Mouse (Mus musculus): Measurements from ENCODE around the gene Gal3st3.

Gene Gal3st3

GRCm38 (mm10) chr19:5297903-5298800, at the start of gene Gal3st3:
Gal3st3 (plus strand) TSS chr19:5298331.
- no peak for DNase-seq (ENCODE audit: low spot score)

- no peak for DNase-seq (ENCODE audit: low spot score)
Measured at GRCm38 (mm10) chr19:5257140-5257539, 41.0 kb upstream of the Gal3st3 start.

- no peak for DNase-seq (ENCODE audit: low spot score)
Measured at GRCm38 (mm10) chr19:5267015-5267414, 31.1 kb upstream of the Gal3st3 start.

- no peak for DNase-seq (ENCODE audit: low spot score)
Measured at GRCm38 (mm10) chr19:5268017-5268416, 30.1 kb upstream of the Gal3st3 start.

- no peak for DNase-seq (ENCODE audit: low spot score)
Measured at GRCm38 (mm10) chr19:5268875-5269274, 29.3 kb upstream of the Gal3st3 start.

DNA sequence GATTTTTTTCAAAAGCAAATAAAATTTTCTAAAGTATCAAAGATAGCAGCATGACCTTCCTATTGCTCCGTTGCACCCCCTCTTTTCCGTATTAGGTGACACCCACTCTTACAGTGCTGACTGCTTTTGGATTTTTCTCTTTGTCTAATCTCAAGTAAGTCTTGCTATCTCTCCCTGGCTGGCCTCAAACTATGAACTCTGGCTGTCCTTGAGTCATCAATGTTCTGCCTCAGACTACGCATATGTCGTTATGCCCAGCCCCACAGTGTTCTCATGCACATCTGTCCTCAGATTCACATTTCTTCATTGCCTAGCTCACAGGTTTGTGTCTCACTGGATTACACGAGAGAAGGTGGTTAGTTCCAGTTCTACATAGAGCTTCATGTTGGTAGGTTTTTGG, 28.7 kb upstream of the Gal3st3 start:
- DNase-seq (ENCODE audit: low spot score) = no peak

GRCm38 (mm10) chr19:5271430-5271829, 26.7 kb upstream of the Gal3st3 start:
- no peak for DNase-seq (ENCODE audit: low spot score)

GRCm38 (mm10) chr19:5272326-5272795, 25.8 kb upstream of the Gal3st3 start:
- peak; percentile 40 for DNase-seq (ENCODE audit: low spot score)

GRCm38 (mm10) chr19:5272801-5273733, 25.1 kb upstream of the Gal3st3 start, which contains the start of gene Pacs1:
Pacs1 (minus strand) TSS chr19:5273119.
- peak; percentile 86 for DNase-seq (ENCODE audit: low spot score)

- no peak for DNase-seq (ENCODE audit: low spot score)
Measured at GRCm38 (mm10) chr19:5273916-5274315, 24.2 kb upstream of the Gal3st3 start.

DNA sequence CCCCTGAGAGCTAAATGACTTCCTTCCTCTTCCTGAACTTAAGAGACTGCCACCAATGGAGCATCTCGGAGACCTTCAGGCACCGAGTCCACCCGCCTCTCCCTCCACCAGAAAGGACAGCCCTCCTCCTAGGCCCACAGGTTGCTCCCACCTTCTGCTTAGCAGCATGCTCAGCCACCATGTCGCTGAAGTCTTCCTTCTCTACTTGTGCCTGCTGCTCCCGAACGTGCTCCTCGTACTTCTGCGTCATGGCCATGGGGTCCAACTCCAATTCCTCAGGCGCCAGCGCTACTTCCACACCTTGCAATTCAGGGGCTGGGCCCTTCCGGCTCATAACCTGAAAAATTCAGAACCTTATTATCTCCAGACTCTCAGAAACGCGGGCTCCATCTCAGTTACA, 23.5 kb upstream of the Gal3st3 start:
- no peak for DNase-seq (ENCODE audit: low spot score)

- no peak for DNase-seq (ENCODE audit: low spot score)
Measured at GRCm38 (mm10) chr19:5275736-5276135, 22.4 kb upstream of the Gal3st3 start.

DNA sequence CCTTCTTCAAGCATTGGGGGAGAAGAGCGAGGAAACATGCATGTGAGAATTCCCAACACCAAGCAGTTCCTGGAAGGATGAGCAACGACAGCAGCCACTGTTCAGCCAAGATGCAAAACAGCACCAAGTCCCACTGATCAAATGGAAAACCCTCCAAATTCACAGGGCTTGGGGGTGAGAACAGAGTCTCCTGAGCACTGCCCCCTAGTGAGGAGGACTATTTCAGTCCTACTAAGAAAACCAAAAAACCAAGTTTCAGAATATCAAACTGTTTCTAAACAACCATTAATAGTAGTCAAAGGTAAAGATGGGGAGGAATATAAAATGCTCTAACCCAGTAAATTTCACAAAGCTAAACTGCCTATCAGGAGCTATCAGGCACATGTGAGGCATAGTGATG, 21.6 kb upstream of the Gal3st3 start:
- no peak for DNase-seq (ENCODE audit: low spot score)

DNA sequence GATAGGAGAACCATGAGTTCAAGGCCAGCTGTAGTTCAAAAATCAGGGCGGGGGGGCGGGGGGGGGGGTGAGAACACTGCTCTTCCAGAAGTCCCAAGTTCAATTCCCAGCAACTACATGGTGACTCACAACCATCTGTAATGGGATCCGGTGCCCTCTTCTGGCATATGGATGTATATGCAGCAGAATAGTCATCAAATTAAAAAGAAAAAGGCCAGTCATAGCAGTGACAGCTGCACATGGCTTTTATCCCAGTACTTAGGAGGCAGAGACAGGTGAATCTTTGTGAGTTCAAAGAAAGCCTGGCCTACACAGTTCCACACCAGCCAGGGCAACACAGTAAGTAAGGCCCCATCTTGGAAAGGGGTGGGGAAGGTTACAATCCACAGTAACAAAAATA, 21.0 kb upstream of the Gal3st3 start:
- DNase-seq (ENCODE audit: low spot score) = no peak

DNA sequence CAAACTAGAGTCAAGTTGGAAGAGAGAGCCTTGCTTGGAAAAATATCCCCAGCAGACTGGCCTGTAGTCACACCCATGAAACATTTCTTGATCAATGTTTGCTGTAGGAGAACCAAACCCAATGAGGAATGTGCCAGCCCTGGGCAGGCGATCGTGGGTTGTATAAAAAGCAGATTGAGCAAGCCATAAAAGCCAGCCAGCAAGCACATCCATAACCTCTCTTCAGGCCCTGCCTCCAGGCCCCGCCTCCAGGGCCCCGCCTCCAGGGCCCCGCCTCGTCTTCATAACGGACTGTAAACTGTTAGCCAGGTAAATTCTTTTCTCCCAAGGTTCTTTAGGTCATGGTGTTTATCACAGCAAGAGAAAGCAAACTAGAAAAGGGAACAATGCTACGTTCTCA, 19.8 kb upstream of the Gal3st3 start:
- no peak for DNase-seq (ENCODE audit: low spot score)

- DNase-seq (ENCODE audit: low spot score) = peak; percentile 98
Measured at GRCm38 (mm10) chr19:5294972-5295735, 3.0 kb upstream of the Gal3st3 start, which contains the start of gene Sf3b2. Sf3b2 (minus strand) TSS chr19:5295455.

DNA sequence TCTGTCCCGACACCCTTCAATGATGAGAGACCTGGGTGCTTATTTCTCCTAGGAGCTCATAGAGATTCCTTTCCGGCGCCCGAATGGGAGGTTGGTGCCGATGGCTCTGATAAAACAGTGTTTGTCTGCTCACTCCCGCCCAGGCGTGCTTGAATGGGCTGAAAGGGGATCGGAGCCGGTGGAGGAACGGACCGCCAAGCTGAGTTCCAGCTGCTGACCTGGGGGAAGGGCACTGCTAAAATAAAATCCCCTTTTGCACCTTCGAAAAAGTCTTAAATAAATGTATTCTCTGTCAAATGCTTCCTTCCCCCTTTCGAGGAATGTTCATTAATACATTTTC, 2.4 kb upstream of the Gal3st3 start:
- no peak for DNase-seq (ENCODE audit: low spot score)

GRCm38 (mm10) chr19:5296630-5297029, 1.5 kb upstream of the Gal3st3 start:
- no peak for DNase-seq (ENCODE audit: low spot score)

DNA sequence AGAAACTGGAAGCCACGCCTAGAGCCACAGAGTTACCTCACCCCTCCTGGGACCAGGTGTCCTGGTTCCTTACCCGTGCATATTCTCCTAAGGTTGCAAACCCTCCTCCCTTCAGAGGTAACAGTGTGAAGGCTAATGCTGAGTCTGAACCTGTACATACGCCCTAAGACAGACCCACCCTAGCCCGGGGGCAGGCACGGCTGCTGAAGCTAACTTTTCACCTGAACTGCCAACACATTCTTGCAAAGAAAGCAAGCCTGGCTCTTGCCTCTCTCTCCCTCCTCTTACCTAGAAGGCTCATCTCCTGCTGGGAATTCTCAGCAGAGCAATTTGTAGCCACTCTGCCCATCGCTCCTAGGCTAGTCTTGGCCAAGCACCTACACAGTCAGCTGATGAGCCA, 2.5 kb downstream of the Gal3st3 start:
- no peak for DNase-seq (ENCODE audit: low spot score)

- peak; percentile 29 for DNase-seq (ENCODE audit: low spot score)
Measured at GRCm38 (mm10) chr19:5302455-5302854, 4.3 kb downstream of the Gal3st3 start.

- DNase-seq (ENCODE audit: low spot score) = no peak
Measured at GRCm38 (mm10) chr19:5306279-5306678, 8.1 kb downstream of the Gal3st3 start.

All from ovary, postnatal 14 days (tissue).